Mouse (Mus musculus) kidney, postnatal 0 days (tissue): Measurements from ENCODE around the gene Tbc1d10b. TPM values are rescaled to one million over a fixed set of nuclear protein-coding genes. Genes with fewer than 3 reads are reported as not detected.
A peak's percentile ranks its signal among the peaks of the same experiment; 100 is the strongest.

ENCODE experiments used
- ATAC-seq: fragments of 200-750 bp; cut with Nextera tagmentation; replicated peaks from 2 replicates; pipeline ENCODE4 v1.8.0; 2017; ENCODE audit warnings: low read depth, moderate number of reproducible peaks, moderate TSS enrichment, moderate library complexity; ENCODE audit not compliant: low FRiP score
- DNase-seq: peaks from one replicate; pipeline ENCODE4 v3.0.0-alpha.2; 2016; ENCODE audit warnings: low spot score
- H3K27ac ChIP-seq: fragments of 300-500 bp; sonication (generic); 2 replicates; pipeline ENCODE4 v1.5.1; 2014; ENCODE audit warnings: mild to moderate bottlenecking
- H3K27me3 ChIP-seq: fragments of 300-500 bp; sonication (generic); 2 replicates; pipeline ENCODE4 v1.6.1; 2014; ENCODE audit warnings: low read length, mixed read lengths; ENCODE audit not compliant: insufficient read depth
- H3K36me3 ChIP-seq: fragments of 300-500 bp; sonication (generic); 2 replicates; pipeline ENCODE4 v1.6.1; 2014; ENCODE audit warnings: low read length, mixed read lengths; ENCODE audit not compliant: insufficient read depth
- H3K4me1 ChIP-seq: fragments of 300-500 bp; sonication (generic); replicated peaks from 2 replicates; pipeline ENCODE4 v1.6.1; 2014; ENCODE audit warnings: antibody characterized with exemption, low read length, mixed read lengths; ENCODE audit not compliant: insufficient read depth
- H3K4me2 ChIP-seq: fragments of 300-500 bp; sonication (generic); 2 replicates; pipeline ENCODE4 v1.6.1; 2014; ENCODE audit warnings: mild to moderate bottlenecking, low read length, moderate library complexity, mixed read lengths
- H3K4me3 ChIP-seq: fragments of 300-500 bp; sonication (generic); replicated peaks from 2 replicates; pipeline ENCODE4 v1.5.1; 2014; ENCODE audit warnings: low read depth, low read length
- H3K9ac ChIP-seq: fragments of 300-500 bp; sonication (generic); 2 replicates; pipeline ENCODE4 v1.6.1; 2014; ENCODE audit warnings: low read depth, low read length
- H3K9me3 ChIP-seq: fragments of 300-500 bp; sonication (generic); replicated peaks from 2 replicates; pipeline ENCODE4 v1.6.1; 2016; ENCODE audit warnings: low read length, inconsistent platforms, mixed read lengths
- CTCF ChIP-seq: IDR thresholded peaks from 2 replicates; pipeline ENCODE4 v1.5.1; 2016; ENCODE audit warnings: antibody characterized with exemption, low read depth, mild to moderate bottlenecking, moderate library complexity
- WGBS: fragments of 180-500 bp; shearing (Covaris S2); extraction: QIAGEN DNeasy Blood & Tissue Kit; methylation state at CpG from one replicate; pipeline ENCODE4 v1.1.7; 2014; 5-methylcytosine and 5-hydroxymethylcytosine counted together
- polyA plus RNA-seq: library from polyadenylated mRNA; unstranded; fragments of >200 nt; fragmentation: Nextera tagmentation; extraction: Ambion mirVana; gene quantifications from 2 replicates; pipeline ENCODE4 v1.2.1, GENCODE M21; 2015

Gene Tbc1d10b
- polyA plus RNA-seq, 1 experiment from 2014 or later: 16.9 TPM

DNA sequence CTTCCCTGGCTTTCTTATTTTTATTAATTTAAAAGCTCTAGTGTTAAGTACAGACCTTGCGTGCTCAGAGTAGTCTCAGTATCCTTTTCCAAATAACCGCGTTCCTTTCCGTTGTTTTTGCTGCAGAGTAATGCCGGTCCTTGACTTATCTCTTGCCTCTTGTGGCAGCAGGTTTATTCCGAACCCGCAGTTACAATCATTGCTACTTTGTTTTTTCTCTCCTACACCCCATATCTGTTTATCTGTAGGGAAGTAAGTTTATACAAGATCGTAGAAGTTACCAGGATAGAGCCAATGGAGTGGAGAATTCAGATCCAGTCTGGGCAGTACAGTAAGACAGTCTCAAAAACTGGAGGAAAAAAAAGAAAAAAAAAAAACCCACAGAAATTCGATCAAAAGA, 25.5 kb upstream of the Tbc1d10b start:
- Histone ChIP-seq H3K9me3 (no peaks in the 10 kb centered on the region), H3K27me3 (no peaks in the 10 kb centered on the region), H3K27ac (peak overlapping the region; percentile 97), H3K4me1 (peaks cover 13% of the 10 kb centered on the region), H3K4me3 (peak overlapping the region; percentile 90), H3K36me3 (peaks cover 37% of the 10 kb centered on the region), H3K4me2 (peak overlapping the region; percentile 67), H3K9ac (peak overlapping the region; percentile 87)
- ATAC-seq (no peak), DNase-seq (no peak)
- TF ChIP-seq CTCF: no peak
- 1% methylated on average over 9 of the region's 9 CpGs for WGBS

DNA sequence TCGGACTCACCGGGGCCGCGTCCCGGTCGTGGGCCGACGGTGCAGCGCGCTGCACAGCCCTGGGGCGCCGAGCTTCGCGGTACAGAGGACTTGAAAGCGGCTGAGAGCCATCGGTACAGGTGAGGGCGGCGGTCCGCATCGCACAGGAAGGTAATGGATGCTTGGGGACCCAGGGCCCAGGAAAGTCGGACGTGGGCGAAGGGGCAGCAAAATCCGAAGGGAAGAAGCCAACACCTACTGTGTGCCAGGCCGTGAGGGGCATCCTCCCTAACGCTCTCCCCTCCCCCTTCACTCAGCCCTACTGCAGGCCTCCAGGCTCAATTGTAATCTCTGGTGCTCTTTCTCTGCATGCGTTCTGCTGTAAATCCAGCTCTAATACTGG, 25.1 kb upstream of the Tbc1d10b start:
- Histone ChIP-seq H3K4me1 (peaks cover 13% of the 10 kb centered on the region), H3K4me3 (peak overlapping the region; percentile 90), H3K4me2 (peak overlapping the region; percentile 67), H3K9ac (peak overlapping the region; percentile 87), H3K9me3 (no peaks in the 10 kb centered on the region), H3K27ac (peak overlapping the region; percentile 97), H3K27me3 (no peaks in the 10 kb centered on the region), H3K36me3 (peaks cover 35% of the 10 kb centered on the region)
- ATAC-seq: peak; percentile 49; the same call in 1 of the 2 replicates
- no peak for TF ChIP-seq CTCF
- 0% methylated on average over 27 of the region's 27 CpGs for WGBS
- DNase-seq: peak; percentile 48

DNA sequence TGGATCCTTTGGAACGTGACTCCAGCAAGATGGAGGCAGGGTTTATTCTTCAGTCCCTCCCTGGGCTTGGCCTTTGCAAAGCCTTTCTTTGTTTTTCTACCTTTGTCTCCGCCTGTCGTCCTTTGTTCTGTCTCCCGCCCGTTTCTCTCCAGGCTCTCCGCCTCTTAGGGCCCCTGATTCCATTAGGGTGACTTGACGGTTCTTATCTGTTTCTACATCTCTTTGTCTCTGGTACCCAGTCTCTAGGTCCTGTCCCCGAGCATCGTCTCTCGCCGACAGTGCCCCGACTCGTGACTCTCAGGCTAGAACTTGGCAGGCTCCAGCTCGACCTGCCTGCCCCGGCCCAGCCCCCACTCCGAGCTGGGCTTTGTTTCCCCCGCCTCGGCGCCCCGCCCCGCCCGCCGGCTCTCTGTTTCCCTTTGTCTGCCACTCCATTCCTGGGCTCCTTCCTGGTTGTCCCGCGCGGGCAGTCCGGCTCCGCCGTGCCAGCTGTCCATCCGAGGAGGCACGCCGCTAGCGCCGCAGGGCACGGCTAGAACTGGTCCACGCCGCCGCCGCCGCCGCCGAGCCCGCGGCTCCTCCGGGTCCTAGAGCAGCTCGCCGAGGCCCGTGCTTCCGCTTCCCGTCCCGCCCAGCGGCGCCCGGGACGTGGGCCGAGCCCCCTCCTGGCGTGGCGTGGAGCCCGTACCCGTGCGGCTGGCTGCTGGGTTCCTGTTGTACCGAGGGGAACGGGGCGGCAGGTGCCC, 24.5 kb upstream of the Tbc1d10b start, which contains the start of the genes Zfp553 and Sept1:
Gene Zfp553, plus strand, starts transcription at position 440 of the 746 bp plus-strand sequence.
Gene Sept1, minus strand, starts transcription at position 509 of the 746 bp plus-strand sequence.
- Histone ChIP-seq H3K9me3 (no peaks in the 10 kb centered on the region), H3K27ac (peak within 1 kb of the TSS; percentile 97), H3K4me3 (peak within 1 kb of the TSS; percentile 90), H3K36me3 (peaks cover 29% of the 10 kb centered on the region), H3K4me2 (peak within 1 kb of the TSS; percentile 67), H3K27me3 (no peaks in the 10 kb centered on the region), H3K4me1 (peaks cover 13% of the 10 kb centered on the region), H3K9ac (peak within 1 kb of the TSS; percentile 87)
- DNase-seq (peak; percentile 90), ATAC-seq (peak; percentile 91)
- no peak for TF ChIP-seq CTCF
- WGBS: under 1% methylated on average over 64 of the region's 64 CpGs

DNA sequence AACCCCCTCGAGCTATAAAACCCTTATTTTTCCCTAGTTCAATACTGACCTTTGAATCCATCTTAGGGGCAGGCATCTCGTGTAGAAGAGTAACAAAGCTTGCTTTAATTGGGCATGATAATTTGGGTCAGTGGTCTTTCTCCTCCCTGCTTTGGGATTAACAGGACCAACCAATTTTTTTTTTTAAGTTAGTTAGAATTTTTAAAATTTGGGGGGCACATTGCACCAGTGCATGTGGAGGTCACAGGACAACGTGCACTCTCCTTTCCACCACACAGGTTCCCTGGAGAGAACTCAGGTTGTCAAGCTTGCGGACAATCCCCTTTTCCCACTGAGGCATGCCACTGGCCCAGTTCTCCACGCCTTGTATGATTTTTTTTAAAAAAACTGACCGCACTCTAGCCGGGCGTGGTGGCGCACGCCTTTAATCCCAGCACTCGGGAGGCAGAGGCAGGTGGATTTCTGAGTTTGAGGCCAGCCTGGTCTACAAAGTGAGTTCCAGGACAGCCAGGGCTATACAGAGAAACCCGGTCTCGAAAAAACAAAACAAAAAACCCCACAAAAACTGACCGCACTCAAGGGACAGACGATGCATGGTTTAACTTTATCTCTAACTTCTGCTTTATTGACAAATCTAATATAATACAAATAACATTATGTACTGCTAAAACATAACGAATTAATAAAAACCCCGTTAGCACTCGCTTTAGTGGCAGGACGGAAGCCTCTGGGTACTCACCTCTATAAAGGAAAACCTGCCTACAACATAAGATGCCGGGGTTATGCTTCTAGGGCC, 23.8 kb upstream of the Tbc1d10b start:
- no peak for TF ChIP-seq CTCF
- H3K4me2 ChIP-seq: peak overlapping the region; percentile 67
- H3K9ac ChIP-seq: peak overlapping the region; percentile 87
- DNase-seq (peak; percentile 40), ATAC-seq (no peak)
- peak overlapping the region; percentile 90 for H3K4me3 ChIP-seq
- H3K27me3 ChIP-seq: no peaks in the 10 kb centered on the region
- 4% methylated on average over 20 of the region's 20 CpGs for WGBS
- peak overlapping the region; percentile 97 for H3K27ac ChIP-seq
- H3K36me3 ChIP-seq: peaks cover 22% of the 10 kb centered on the region
- H3K9me3 ChIP-seq: no peaks in the 10 kb centered on the region
- peaks cover 13% of the 10 kb centered on the region for H3K4me1 ChIP-seq

DNA sequence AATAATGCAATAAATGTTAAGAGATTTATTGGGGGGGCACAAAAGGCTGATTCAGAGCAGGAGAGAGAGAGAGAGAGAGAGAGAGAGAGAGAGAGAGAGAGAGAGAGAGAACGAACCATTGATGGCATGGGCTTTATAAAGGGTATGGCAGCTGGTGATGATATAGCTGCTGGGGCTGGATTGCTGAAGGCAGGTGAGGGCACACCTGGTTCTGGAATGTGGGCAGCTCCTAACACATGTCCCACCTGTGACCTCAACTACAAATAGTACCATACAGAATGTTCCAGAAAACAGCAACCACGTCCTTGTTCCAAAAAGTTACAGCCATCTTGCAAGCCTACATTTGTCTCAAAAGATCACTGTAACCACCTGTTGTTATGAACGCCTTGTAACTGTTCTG, 23.1 kb upstream of the Tbc1d10b start:
- WGBS: 52% methylated on average over 3 of the region's 3 CpGs
- peaks cover 13% of the 10 kb centered on the region for H3K4me1 ChIP-seq
- H3K36me3 ChIP-seq: peaks cover 16% of the 10 kb centered on the region
- peak overlapping the region; percentile 97; the same call in 1 of the 2 replicates for H3K27ac ChIP-seq
- no peak for ATAC-seq
- H3K9ac ChIP-seq: peak overlapping the region; percentile 87; the same call in 1 of the 2 replicates
- no peaks in the 10 kb centered on the region for H3K27me3 ChIP-seq
- H3K9me3 ChIP-seq: no peaks in the 10 kb centered on the region
- TF ChIP-seq CTCF: no peak
- peak overlapping the region; percentile 67 for H3K4me2 ChIP-seq
- no peak for DNase-seq
- H3K4me3 ChIP-seq: peak overlapping the region; percentile 90

DNA sequence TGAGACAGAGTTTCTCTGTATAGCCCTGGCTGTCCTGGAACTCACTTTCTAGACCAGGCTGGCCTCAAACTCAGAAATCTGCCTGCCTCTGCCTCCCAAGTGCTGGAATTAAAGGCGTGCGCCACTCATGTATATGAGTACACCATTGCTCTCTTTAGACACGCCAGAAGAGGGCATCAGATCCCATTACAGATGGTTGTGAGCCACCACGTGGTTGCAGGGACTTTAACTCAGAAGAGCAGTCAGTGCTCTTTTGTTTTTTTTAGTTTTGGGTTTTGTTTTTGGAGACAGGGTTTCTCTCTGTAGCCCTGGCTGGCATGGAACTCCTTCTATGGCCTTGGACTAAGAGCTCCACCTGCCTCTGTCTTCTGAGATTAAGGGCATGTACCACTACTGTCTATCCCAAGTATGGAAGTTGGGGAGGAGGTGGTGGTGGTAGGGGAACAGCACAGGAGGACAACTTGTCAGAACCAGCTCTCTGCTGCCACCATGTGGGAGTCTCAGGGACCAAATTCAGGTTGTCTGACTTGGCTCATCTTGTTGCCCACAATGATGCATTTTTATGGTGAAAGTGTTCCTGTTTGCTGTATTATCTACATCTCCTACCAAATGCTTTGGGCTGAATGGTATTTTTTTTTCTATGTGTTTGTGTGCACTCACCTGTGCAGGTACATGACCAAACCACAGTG, 20.5 kb upstream of the Tbc1d10b start:
- no peak overlapping the region for H3K4me2 ChIP-seq
- H3K9me3 ChIP-seq: no peaks in the 10 kb centered on the region
- no peaks in the 10 kb centered on the region for H3K27me3 ChIP-seq
- 73% methylated on average over 4 of the region's 4 CpGs for WGBS
- ATAC-seq: no peak
- peak; percentile 82 for TF ChIP-seq CTCF
- H3K27ac ChIP-seq: peak overlapping the region; percentile 50; the same call in 1 of the 2 replicates
- no peaks in the 10 kb centered on the region for H3K36me3 ChIP-seq
- H3K4me1 ChIP-seq: peaks cover 13% of the 10 kb centered on the region
- H3K4me3 ChIP-seq: no peak overlapping the region
- DNase-seq: peak; percentile 88
- H3K9ac ChIP-seq: no peak overlapping the region
